Mouse (Mus musculus): ENCODE results near the gene BC048562.

DNA sequence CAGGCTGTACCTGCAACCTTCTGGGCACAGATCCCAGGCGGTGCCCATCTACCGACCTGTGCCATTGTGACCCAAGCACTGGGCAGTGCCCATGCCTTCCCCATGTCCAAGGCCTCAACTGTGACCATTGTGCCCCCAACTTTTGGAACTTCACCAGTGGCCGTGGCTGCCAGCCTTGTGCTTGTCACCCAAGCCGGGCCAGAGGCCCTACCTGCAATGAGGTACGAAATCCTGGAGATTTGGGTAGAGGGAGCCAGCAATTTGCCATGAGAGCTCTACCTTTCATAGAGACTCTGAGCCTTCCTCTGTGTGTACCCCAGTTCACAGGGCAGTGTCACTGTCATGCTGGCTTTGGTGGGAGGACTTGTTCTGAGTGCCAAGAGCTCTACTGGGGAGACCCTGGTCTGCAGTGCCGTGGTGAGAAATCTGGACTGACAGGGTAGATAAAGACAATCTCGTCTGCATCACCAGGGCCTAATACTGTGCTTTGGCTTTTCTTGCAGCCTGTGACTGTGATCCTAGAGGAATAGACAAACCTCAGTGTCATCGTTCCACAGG lies 50.8 kb downstream of the BC048562 start:
- TF ChIP-seq MAZ (IDR thresholded peaks at IDR 0.05; ENCODE audit: low read depth, low read length): no peak
- TF ChIP-seq CTCF (conservative IDR thresholded peaks at IDR 0.05 in 1 of 2, IDR thresholded peaks at IDR 0.05 in 1 of 2; ENCODE audit: low read depth in 2 of 2, low read length in 2 of 2): no peak
- no peak for TF ChIP-seq SIN3A (IDR thresholded peaks at IDR 0.05; ENCODE audit: low read length)
- TF ChIP-seq MAFK (IDR thresholded peaks at IDR 0.05; ENCODE audit: insufficient replicate concordance, low read length): no peak

Data from CH12.LX (cell line).